Mouse (Mus musculus): ENCODE measurements around the gene Vwa1. TPM values are rescaled to one million over a fixed set of nuclear protein-coding genes. Genes with fewer than 3 reads are reported as not detected.
"Not testable (repeated sequence)": the region's sequence is repeated elsewhere in the genome, so short reads cannot be mapped to it uniquely, and the experiment has no call there.

The Vwa1 gene
- polyA plus RNA-seq (2017; shearing (Covaris generic)) = under 1 TPM in 1 of 2 experiments, not detected in 1; 0.09 TPM

- ATAC-seq = peak; percentile 59
Measured at GRCm38 (mm10) chr4:155774280-155774754, at the start of gene Vwa1. Vwa1 (minus strand) TSS chr4:155774698.

- ATAC-seq = no peak
Measured at GRCm38 (mm10) chr4:155823443-155823842, 48.9 kb upstream of the Vwa1 start.

- ATAC-seq = no peak
Measured at GRCm38 (mm10) chr4:155821025-155821424, 46.5 kb upstream of the Vwa1 start.

- ATAC-seq = no peak
Measured at GRCm38 (mm10) chr4:155817533-155817932, 43.0 kb upstream of the Vwa1 start.

GRCm38 (mm10) chr4:155812665-155813181, 38.2 kb upstream of the Vwa1 start:
- ATAC-seq = no peak

GRCm38 (mm10) chr4:155811929-155812664, 37.6 kb upstream of the Vwa1 start, which contains the start of gene Ccnl2:
Ccnl2 (plus strand) TSS chr4:155812489.
- peak; percentile 99 for ATAC-seq

GRCm38 (mm10) chr4:155807841-155808240, 33.3 kb upstream of the Vwa1 start:
- no peak for ATAC-seq

GRCm38 (mm10) chr4:155803340-155804041, 29.0 kb upstream of the Vwa1 start:
- peak; percentile 90 for ATAC-seq

GRCm38 (mm10) chr4:155802741-155803339, 28.3 kb upstream of the Vwa1 start, which contains the start of gene Mrpl20:
Mrpl20 (plus strand) TSS chr4:155802878.
- ATAC-seq = peak; percentile 59

- no peak for ATAC-seq
Measured at GRCm38 (mm10) chr4:155802075-155802474, 27.6 kb upstream of the Vwa1 start.

- no peak for ATAC-seq
Measured at GRCm38 (mm10) chr4:155793730-155794129, 19.2 kb upstream of the Vwa1 start.

GRCm38 (mm10) chr4:155791240-155791933, 16.9 kb upstream of the Vwa1 start:
- ATAC-seq = no peak

- ATAC-seq = no peak
Measured at GRCm38 (mm10) chr4:155790650-155791161, 16.2 kb upstream of the Vwa1 start.

- ATAC-seq = no peak
Measured at GRCm38 (mm10) chr4:155790021-155790489, 15.6 kb upstream of the Vwa1 start, which contains the start of gene Ankrd65. Ankrd65 (plus strand) TSS chr4:155790439.

- not testable (repeated sequence) for ATAC-seq
Measured at GRCm38 (mm10) chr4:155788833-155789232, 14.3 kb upstream of the Vwa1 start.

GRCm38 (mm10) chr4:155788300-155788699, 13.8 kb upstream of the Vwa1 start:
- no peak for ATAC-seq

GRCm38 (mm10) chr4:155785819-155786218, 11.3 kb upstream of the Vwa1 start, which contains the start of gene Tmem88b:
Tmem88b (minus strand) TSS chr4:155785874.
- ATAC-seq = no peak

GRCm38 (mm10) chr4:155785246-155785645, 10.7 kb upstream of the Vwa1 start:
- ATAC-seq = no peak

GRCm38 (mm10) chr4:155784081-155784701, 9.7 kb upstream of the Vwa1 start:
- ATAC-seq = no peak

GRCm38 (mm10) chr4:155783486-155784080, 9.1 kb upstream of the Vwa1 start:
- ATAC-seq = no peak

GRCm38 (mm10) chr4:155780895-155781294, 6.4 kb upstream of the Vwa1 start:
- ATAC-seq = no peak
